Mouse (Mus musculus) heart, embryonic 16.5 days (tissue): Measurements from ENCODE around the gene Fcf1. TPM values are rescaled to one million over a fixed set of nuclear protein-coding genes. Genes with fewer than 3 reads are reported as not detected.
A peak's percentile ranks its signal among the peaks of the same experiment; 100 is the strongest.

Experiments
- ATAC-seq: fragments of 200-750 bp; cut with Nextera tagmentation; replicated peaks from 2 replicates; pipeline ENCODE4 v1.8.0; 2017; ENCODE audit warnings: moderate number of reproducible peaks; ENCODE audit not compliant: insufficient read depth, low FRiP score; ENCODE audit errors: extremely low read depth
- H3K27ac ChIP-seq: fragments of 300-500 bp; sonication (generic); 2 replicates; pipeline ENCODE4 v1.5.1; 2014; ENCODE audit warnings: mild to moderate bottlenecking, low read length, control low read depth, moderate library complexity
- H3K27me3 ChIP-seq: fragments of 300-500 bp; sonication (generic); 2 replicates; pipeline ENCODE4 v1.6.1; 2014; ENCODE audit warnings: low read length, mixed read lengths; ENCODE audit not compliant: control insufficient read depth, insufficient read depth
- H3K36me3 ChIP-seq: fragments of 300-500 bp; sonication (generic); 2 replicates; pipeline ENCODE4 v1.6.1; 2014; ENCODE audit not compliant: control insufficient read depth, insufficient read depth
- H3K4me1 ChIP-seq: fragments of 300-500 bp; sonication (generic); 2 replicates; pipeline ENCODE4 v1.6.1; 2014; ENCODE audit warnings: low read length, mixed read lengths; ENCODE audit not compliant: control insufficient read depth, insufficient read depth
- H3K4me2 ChIP-seq: fragments of 300-500 bp; sonication (generic); 2 replicates; pipeline ENCODE4 v1.6.1; 2014; ENCODE audit warnings: low read depth, mild to moderate bottlenecking, control low read depth, low read length
- H3K4me3 ChIP-seq: fragments of 300-500 bp; sonication (generic); 2 replicates; pipeline ENCODE4 v1.5.1; 2014; ENCODE audit warnings: mild to moderate bottlenecking, control low read depth, low read length
- H3K9ac ChIP-seq: fragments of 300-500 bp; sonication (generic); 2 replicates; pipeline ENCODE4 v1.6.1; 2014; ENCODE audit warnings: low read length, control low read depth
- H3K9me3 ChIP-seq: fragments of 300-500 bp; sonication (generic); replicated peaks from 2 replicates; pipeline ENCODE4 v1.6.1; 2016; ENCODE audit warnings: low read length; ENCODE audit not compliant: control insufficient read depth
- WGBS: fragments of 180-500 bp; shearing (Covaris S2); extraction: QIAGEN DNeasy Blood & Tissue Kit; methylation state at CpG from one replicate; pipeline ENCODE4 v1.1.7; 2014; 5-methylcytosine and 5-hydroxymethylcytosine counted together
- polyA plus RNA-seq: library from polyadenylated mRNA; unstranded; fragments of >200 nt; fragmentation: Nextera tagmentation; extraction: Ambion mirVana; gene quantifications from 2 replicates; pipeline ENCODE4 v1.2.1, GENCODE M21; 2015

The Fcf1 gene
- polyA plus RNA-seq, 1 experiment from 2014 or later, result 98.0 TPM

DNA sequence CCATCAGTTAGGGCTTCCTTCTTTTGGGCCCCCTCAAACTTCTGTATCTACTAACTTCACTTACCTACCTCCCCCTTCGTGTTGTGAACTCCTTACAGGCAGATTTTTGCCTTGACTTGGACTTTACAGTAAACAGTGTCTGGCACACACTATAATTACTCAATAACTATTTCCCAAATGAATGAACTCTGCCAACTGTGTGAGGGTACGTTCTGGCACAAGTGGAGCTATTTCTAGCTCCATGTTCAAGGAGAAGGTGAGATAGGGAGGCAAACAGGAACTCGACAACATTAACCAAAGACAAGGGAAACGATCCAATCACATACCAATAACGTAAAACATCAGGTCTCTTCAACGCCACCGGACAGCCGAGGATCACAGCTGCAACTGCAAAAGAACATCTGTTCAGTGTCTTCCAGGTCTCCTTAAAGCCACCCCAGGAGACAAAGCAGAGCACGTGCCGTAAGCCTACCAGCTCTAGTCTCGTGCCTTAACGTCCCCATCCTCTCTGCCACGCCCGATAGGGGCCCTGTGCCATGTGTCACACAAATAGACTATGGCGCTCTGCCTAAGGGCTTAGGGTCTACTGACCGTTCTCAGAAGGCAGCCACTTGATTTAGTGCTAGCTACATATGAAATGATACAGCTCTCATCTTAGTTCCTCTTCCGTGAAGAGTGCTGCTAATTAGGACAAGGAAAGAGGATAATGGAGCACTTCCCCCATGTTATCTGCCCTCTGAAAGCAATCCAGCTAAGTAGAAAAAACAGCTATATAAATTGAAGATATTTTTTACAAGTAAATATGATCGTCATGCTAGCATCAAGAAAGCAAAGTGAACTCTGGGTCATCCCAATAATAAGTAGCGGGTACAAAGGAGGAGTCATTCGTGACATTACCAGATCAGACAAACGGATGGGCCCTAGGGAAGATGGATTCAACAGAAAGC lies 27.4 kb upstream of the Fcf1 start:
- Histone ChIP-seq H3K9me3 (no peaks in the 10 kb centered on the region), H3K27ac (peak overlapping the region; percentile 86), H3K27me3 (no peaks in the 10 kb centered on the region), H3K4me3 (no peak overlapping the region), H3K36me3 (peaks cover 28% of the 10 kb centered on the region), H3K9ac (peak overlapping the region; percentile 21; the same call in 1 of the 2 replicates), H3K4me2 (peak overlapping the region; percentile 42; the same call in 1 of the 2 replicates), H3K4me1 (peaks cover 38% of the 10 kb centered on the region)
- ATAC-seq, result peak; percentile 74; the same call in 1 of the 2 replicates
- WGBS, result 62% methylated on average over 21 of the region's 21 CpGs

DNA sequence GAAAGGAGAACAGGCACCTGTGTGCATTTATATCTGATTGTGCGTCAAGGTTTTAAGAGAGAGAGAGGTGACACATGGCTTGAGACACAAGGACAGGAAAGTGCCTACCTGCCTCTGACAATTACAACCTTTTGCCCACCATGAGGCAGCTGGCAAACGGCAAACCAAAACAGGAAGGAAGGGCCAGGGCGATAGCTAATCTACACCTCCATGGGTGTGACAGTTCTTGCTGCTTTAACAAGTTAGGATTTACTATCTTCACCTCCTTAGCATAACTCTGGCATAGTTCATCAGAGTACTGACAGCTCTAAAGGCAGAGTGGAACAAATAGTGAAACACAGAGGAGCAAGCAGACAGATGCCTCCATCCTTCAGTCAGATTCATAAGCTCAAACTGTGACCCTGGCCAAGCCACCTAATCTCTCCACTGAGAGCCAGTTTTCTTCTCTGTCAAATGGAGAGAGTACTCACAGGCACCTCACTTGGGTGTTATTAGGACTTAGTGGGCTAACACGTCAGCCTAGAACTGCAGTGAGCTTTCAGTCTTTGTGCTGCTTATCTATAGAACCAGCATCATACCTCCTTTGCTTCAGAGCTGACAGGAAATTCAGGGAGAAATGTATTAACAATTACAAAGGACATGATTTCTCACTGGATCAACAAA lies 26.4 kb upstream of the Fcf1 start:
- Histone ChIP-seq H3K27me3 (no peaks in the 10 kb centered on the region), H3K4me2 (no peak overlapping the region), H3K4me1 (peaks cover 37% of the 10 kb centered on the region), H3K4me3 (no peak overlapping the region), H3K9me3 (no peaks in the 10 kb centered on the region), H3K9ac (no peak overlapping the region), H3K27ac (peak overlapping the region; percentile 86), H3K36me3 (peaks cover 28% of the 10 kb centered on the region)
- 43% methylated on average over 4 of the region's 4 CpGs for WGBS
- ATAC-seq, result no peak

DNA sequence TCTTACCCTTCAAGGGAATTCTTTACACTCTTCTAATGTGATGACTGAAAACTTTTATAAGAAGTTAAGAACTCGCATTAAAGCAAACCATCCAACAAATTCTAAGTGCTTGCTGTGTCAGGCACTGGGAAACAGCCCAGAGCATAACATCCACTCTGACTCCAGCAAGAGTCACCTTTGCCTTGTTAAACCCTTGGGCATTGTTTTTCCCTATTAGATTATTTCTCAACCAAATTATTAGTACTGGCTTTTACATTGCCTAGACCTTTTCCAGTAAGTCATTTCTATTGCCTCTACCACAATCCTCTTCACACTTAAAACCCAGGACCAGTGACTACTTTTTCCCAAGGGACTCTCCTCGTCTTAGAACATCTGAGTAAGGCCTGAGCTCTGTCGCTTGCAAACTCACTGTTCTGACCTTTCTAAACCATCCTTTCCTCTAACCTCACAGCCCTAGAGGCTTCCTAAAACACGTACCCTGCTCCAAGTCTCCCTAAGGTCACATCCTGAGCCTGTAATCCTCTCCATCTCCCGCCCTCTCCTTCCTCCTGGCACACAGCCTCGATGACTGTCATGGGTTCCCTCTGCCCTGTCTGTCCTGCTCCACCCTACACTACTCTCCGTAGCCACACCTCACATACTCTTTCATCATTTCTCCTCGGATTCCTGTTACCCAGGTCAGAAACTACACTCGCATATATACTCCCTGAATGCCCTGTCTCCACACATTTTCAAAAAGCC lies 25.7 kb upstream of the Fcf1 start:
- peaks cover 40% of the 10 kb centered on the region for H3K4me1 ChIP-seq
- 77% methylated on average over 9 of the region's 9 CpGs for WGBS
- no peak overlapping the region for H3K4me3 ChIP-seq
- no peak for ATAC-seq
- peak overlapping the region; percentile 86 for H3K27ac ChIP-seq
- no peaks in the 10 kb centered on the region for H3K9me3 ChIP-seq
- H3K9ac ChIP-seq, result 0 out of 2 replicates have a peak overlapping the region, but pooled peaks have one; percentile 3
- H3K27me3 ChIP-seq, result no peaks in the 10 kb centered on the region
- no peak overlapping the region for H3K4me2 ChIP-seq
- H3K36me3 ChIP-seq, result peaks cover 27% of the 10 kb centered on the region

GRCm38 (mm10) chr12:84947894-84948583 lies 22.7 kb upstream of the Fcf1 start:
- H3K27ac ChIP-seq, result peak overlapping the region; percentile 49
- WGBS, result 70% methylated on average over 2 of the region's 2 CpGs
- H3K9me3 ChIP-seq, result no peaks in the 10 kb centered on the region

GRCm38 (mm10) chr12:84948584-84949285 lies 22.0 kb upstream of the Fcf1 start:
- peak; percentile 60; the same call in 1 of the 2 replicates for ATAC-seq
- Histone ChIP-seq H3K36me3 (peaks cover 13% of the 10 kb centered on the region), H3K4me1 (peaks cover 34% of the 10 kb centered on the region), H3K9me3 (no peaks in the 10 kb centered on the region), H3K27ac (peak overlapping the region; percentile 79), H3K4me3 (no peak overlapping the region), H3K27me3 (no peaks in the 10 kb centered on the region), H3K9ac (peak overlapping the region; percentile 21; the same call in 1 of the 2 replicates), H3K4me2 (no peak overlapping the region)
- WGBS, result 44% methylated on average over 6 of the region's 6 CpGs

More at GRCm38 (mm10) chr12:84947894-84948583, 22.7 kb upstream of the Fcf1 start:
- no peak for ATAC-seq
- no peak overlapping the region for H3K4me2 ChIP-seq
- H3K4me1 ChIP-seq, result peaks cover 41% of the 10 kb centered on the region
- H3K9ac ChIP-seq, result no peak overlapping the region
- no peaks in the 10 kb centered on the region for H3K27me3 ChIP-seq
- peaks cover 16% of the 10 kb centered on the region for H3K36me3 ChIP-seq
- H3K4me3 ChIP-seq, result no peak overlapping the region

DNA sequence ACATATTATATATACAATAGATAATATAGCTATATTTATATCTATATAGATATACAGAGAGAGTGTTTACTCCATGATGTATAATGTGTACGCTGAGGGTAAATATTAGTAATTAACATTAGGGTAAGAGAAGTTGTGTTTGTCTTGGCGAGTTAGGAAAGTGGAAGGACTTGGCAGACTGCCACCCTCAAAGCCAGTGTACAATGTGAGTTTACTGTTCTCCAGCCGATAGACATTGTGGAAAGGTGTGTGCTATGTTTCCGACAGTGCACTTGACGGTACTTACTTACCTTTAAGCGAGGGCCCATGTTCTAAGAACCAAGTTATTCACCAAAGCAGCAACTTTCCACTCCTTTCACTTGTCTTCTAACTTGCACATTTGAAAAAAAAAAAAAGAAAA lies 19.9 kb upstream of the Fcf1 start:
- no peak for ATAC-seq
- Histone ChIP-seq H3K36me3 (peaks cover 13% of the 10 kb centered on the region), H3K9ac (no peak overlapping the region), H3K4me3 (no peak overlapping the region), H3K4me2 (no peak overlapping the region), H3K4me1 (peaks cover 22% of the 10 kb centered on the region), H3K27ac (0 out of 2 replicates have a peak overlapping the region, but pooled peaks have one; percentile 20), H3K27me3 (no peaks in the 10 kb centered on the region), H3K9me3 (no peaks in the 10 kb centered on the region)
- 48% methylated on average over 6 of the region's 6 CpGs for WGBS

- Histone ChIP-seq H3K4me3 (no peak overlapping the region), H3K4me1 (peaks cover 22% of the 10 kb centered on the region), H3K9ac (no peak overlapping the region), H3K36me3 (peaks cover 12% of the 10 kb centered on the region), H3K27me3 (no peaks in the 10 kb centered on the region), H3K27ac (peak overlapping the region; percentile 20), H3K4me2 (no peak overlapping the region), H3K9me3 (no peaks in the 10 kb centered on the region)
- ATAC-seq, result no peak
- 59% methylated on average over 8 of the region's 8 CpGs for WGBS
Observed at GRCm38 (mm10) chr12:84951531-84951930, 19.2 kb upstream of the Fcf1 start.

GRCm38 (mm10) chr12:84952351-84952750 lies 18.3 kb upstream of the Fcf1 start:
- Histone ChIP-seq H3K27me3 (no peaks in the 10 kb centered on the region), H3K9ac (no peak overlapping the region), H3K4me1 (peaks cover 22% of the 10 kb centered on the region), H3K27ac (peak overlapping the region; percentile 20; the same call in 1 of the 2 replicates), H3K9me3 (no peaks in the 10 kb centered on the region), H3K4me2 (no peak overlapping the region), H3K36me3 (peaks cover 6% of the 10 kb centered on the region; the same call in 1 of the 2 replicates), H3K4me3 (no peak overlapping the region)
- WGBS, result 65% methylated on average over 1 of the region's 1 CpGs
- no peak for ATAC-seq
